Mouse (Mus musculus): ENCODE data around the gene Atp6v1g2.
A peak's percentile ranks its signal among the peaks of the same experiment; 100 is the strongest.

Atp6v1g2 gene

DNA sequence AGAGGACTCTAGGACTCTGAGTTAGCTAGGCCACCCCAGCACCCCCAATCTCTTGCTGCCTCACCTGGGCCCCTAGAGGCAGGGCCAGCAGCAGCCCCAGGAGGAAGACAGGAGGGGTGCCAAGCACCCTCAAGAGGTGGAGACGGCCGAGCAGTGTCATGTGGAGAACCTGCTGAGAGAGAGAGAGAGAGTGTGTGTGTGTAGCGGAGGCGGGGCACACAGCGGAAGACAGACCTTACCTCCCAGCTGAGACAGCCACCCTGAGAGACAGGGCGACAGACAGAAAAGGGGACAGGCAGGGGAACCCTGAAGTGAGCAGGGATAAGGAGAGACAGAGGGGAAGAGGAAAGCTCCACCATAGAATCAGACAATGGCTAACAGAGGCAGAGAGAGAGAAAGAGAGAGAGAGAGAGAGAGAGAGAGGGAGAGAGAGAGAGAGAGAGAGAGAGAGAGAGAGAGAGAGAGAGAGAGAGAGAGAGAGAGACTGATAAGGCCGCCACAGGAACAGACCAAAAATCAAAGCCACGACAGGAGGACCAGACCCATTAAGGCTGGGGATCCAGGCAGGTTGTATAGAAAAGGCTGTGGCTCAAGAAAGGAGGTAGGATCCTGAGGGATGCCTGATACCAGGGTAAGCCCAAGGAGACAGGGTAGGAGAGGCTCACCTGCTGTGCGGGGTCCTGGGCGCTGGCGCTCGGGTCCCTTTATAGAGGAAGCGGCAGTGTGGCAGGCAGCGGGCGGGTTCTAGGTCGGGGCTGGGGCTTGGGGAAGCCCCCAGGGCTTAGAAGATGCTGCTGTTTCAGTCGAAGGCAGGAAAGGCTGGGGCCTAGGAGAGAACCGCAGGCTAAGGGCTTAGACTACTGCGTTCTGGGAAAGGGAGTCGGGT is 28.7 kb upstream of the Atp6v1g2 start, which contains the start of gene Lta:
TSS of gene Lta (minus strand) at position 858 of the 886 bp plus-strand sequence.
- DNase-seq = no peak

DNA sequence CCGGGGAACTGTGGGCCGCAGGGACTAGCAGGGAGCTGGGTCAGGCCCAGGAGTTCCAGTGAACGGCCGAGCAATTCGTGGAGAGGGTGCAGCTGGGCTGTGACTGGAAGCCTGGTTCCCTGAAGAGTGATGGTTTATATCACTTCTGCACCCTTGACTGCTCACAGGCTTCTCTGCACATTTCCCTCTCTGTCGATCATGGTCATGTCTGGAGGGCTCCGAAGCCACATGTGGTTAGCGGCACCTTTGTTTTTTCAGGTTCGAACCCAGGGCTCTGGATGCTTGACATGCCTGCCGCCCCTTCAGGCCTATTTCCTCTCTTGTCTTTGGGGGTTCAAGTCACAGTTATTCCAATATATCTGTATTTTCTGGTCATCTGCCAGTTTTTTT is 28.1 kb upstream of the Atp6v1g2 start:
- DNase-seq = no peak

DNA sequence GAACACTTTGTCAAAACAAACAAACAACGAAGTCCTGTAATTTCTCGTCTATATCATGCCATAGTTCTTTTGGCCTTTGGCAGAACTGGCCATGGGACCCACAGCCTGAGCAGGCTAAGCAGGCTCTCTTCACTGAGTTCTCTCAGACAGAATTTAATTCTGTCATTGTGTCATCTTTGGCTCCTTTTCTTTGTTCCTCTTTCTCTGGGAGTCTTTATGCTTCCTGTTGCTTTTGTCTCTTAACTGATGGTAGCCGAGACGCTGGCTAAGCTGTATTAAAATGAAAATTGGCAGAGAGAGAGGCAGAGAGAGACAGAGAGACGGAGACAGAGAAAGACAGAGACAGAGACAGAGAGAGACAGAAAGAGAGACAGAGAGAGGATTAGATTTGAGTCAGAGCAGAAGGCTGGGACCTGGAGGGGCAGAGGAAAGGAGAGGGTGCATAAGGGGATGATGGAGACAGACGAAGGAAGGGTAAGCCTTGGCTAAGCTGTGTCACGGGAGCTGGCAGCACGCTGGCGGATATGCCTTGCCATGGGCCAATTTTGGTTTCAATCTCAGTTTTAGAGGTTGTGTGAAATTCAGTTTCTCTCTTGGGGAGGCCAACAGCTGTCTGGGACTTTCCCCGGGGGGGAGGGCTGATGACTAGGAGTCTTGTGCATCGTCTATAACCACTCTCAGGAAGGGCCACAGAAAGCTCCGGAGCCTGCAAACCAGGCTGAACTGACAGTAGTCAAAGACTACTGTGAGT is 23.5 kb upstream of the Atp6v1g2 start:
- DNase-seq = no peak

DNA sequence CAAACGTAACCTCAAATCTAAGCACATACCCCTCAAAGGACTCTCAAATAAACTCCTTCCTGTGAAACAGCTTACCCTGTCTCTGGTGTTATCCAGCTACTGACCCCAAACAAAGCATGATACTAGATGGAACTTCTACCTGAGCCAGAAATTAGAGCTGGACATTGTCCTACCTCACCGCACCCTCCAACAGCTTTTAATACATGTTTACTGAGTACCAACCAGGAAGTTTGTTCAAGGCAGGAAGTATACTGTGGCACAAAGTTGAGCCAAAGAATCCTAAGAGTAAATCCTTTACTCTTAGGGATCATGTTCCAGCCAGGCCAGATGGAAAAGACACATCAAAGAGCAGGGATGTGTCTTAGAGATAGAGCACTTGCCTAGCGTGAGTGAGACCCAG is 22.9 kb upstream of the Atp6v1g2 start:
- no peak for DNase-seq

DNA sequence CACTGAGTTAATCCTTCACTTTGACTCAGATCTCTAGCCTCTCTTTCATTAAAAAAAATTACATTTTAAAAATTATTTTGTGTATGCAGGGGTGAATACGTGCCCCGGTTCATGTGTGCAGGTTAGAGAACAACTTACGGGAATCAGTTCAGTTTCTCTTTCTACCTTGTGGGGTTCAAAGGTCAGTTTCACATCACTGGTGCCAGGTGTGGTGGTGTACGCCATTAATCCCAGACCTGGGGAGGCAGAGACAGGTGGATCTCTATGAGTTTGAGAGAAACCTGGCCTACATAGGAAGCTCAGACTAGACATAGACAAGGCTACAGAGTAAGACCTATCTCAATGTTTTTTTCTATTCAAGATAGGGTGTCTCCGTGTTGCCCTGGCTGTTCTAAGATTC is 20.4 kb upstream of the Atp6v1g2 start:
- no peak for DNase-seq

DNA sequence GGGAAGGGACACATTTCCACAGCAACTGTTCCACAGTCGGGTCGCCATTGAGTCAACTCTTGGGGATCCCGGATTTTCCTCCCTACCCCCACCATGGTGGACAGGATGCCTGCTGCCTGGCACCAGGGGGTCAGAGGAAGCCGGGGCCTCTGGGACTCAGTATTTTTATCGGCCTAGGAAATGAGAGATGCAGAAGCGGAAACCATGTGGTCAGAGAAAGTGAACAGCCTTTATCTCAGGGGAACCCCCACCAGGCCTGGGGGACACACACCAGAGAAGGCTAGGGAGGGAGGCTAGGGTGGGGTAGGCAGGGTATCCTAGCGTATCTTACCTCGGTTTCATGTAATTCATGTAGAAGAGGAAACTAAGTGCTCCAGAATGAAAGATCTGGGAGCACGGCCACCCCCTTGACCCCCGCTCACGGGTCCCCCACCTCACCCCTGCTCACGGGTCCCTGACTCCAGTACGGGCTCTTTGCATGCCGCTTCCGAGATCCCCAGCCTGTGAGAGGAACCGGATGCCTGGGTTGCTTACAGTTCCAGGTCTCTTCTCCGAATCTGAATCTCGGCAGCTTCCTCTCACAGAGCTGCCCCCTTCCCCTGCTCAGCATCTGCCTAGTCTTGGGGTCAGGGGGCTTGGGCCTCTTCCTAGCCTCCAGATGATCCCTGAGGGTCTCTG is 14.8 kb upstream of the Atp6v1g2 start:
- DNase-seq = peak; percentile 69

DNA sequence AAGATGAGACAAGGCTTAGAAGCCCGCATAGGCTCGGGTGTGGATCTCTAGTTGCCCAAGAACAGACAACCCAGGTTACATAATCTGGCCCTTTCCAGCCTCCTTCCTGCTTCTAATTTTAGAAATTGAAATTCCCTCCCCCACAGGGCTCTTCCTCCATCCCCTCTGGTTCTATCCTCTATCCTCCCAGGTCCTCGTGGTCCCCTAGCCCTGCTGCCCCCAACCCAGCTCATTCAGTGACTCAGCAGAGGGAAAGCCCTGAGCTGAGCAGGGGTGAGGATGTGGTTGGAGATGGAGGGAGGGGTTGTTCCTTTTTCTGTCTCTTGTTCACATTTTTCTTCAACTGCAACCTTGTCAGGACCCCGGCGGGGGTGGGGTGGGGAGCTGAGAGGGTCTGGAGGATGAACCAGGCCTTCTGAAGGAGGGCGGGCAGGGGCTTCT is 13.8 kb upstream of the Atp6v1g2 start:
- peak; percentile 48 for DNase-seq

DNA sequence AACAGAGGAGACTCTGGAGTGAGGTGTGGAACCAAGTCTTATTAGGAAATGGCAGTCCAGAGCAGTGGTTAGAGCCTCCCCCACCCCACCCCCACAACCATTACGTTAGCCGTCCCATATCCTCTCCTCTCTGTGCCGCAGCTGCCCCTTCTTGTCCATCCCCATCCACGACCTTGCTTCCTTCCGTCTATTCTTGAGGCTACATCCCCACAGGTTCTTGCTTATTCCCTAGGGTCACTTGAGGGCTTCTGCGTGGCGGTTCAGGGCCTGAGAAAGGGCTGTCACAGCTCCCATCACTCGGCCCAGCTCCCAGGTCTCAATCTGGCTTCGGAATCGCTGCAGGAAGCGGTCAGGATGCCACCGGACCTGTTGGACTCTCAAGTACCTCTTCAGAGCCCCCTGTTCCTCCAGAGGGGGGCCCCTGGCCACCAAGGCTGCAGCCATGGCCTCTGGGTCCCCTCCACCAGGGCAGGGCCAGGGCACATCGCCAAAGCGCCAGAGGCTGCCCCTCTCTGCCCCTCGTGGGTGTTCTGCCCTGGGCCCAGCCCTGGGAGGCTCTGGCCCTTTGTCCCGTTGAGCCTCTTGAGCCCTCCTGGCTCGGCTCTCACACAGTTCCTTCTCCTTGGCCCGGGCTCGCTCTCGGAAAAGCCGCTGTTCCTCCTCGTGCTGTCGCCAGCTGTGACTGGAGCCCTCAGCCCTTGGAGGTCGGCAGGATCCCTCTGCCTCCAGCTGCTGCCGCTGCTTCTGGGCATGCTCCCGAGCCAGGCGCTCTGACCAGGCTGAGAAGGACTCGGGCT is 13.1 kb upstream of the Atp6v1g2 start, which contains the start of gene Gm16181:
TSS of gene Gm16181 (plus strand) at position 679 of the 797 bp plus-strand sequence.
- peak; percentile 24 for DNase-seq

DNA sequence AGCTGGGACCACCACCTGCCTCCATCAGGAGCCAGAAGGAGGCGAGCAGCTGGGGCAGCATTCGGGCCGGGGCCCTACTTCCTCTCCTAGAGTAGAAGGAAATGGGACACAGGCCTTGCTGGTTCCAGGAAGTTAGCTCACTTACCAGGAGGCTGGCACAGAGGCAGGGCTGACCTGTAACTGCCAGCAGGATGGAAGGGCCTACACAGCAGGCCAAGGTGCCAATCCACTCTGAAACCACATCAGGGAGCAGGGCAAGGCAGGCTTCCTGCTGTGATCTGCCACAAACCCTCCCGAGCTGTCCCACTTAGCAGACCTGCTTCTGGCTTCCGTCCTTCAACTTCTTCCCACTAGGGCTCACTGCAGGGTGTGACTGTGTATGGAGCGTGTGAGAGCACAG is 11.2 kb upstream of the Atp6v1g2 start:
- DNase-seq = no peak

DNA sequence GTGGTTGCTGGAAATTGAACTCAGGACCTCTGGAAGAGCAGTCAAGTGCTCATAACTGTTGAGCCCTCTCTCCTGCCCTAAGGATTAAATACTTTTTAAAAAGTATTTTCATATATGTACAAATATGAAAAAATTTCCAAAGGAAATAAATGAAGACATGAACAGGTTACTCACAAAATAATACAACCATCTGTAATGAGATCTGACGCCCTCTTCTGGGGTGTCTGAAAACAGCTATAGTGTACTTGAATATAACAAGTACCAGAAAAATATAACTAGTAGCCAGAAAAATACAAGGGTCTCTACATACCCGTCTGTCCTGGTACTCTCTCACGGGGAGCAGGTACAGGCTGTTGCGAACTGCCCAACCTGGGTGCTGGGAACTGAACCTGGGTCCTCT is 8.8 kb upstream of the Atp6v1g2 start:
- no peak for DNase-seq

DNA sequence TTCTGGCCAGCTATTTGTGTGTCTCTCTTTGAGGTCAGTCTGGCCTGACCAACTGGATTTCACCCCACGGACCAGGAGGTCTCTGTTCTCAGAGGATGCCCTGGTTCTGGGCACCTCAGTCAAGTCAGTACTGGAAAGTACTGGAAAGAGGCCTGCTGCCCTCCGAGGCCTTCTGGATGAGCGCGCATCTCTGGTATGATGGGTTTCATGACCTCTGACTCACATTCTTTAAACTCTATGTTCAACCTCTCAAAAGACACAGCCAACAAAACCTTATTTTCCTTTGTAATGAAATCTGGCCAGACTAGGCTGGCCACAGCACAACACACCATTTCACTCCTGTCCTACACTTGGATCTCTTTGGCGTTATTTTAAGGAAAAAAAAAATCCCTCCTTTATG is 8.0 kb upstream of the Atp6v1g2 start:
- DNase-seq = no peak

DNA sequence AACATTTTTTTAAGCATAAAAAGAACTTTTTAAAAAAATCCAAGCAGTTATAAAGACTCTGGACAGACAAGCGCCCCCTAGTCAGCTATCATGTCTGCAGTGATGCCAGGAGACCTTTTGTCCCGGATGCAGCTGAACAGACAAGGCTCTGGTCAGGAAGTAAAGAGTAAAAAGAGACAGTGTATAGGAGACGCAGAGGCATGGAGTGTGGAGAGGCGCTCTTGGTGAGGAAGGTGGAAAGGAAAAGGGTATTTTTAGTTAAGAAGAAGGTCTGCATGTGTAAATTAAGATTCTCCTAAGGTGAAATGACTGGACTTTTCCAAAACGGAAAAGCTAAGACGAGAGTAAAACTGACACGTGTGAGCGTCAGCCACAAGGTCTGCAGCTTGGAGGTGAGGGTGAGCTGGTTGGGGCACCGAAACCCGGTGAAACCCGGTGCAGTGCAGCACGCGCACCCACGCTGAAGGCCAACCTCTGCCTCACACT is 6.9 kb upstream of the Atp6v1g2 start:
- DNase-seq = no peak

DNA sequence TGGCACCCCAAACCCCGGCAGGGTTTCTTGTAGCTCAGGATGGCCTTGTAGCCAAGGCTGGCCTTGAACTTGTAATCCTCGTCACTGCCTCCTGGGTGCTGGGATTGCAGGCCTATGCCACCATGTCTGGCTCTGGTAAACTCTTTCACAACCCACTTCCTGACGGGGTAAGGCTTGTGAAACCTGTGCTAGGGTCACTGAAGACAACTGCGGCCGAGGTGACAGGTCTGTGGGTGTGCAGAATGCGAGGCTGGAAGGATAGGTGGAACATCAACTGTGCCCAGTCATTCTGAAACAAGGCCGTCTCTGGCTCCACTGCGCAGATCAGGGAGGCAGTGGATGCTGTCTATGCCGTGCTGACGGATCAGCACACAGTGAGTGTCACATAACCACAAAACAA is 2.4 kb upstream of the Atp6v1g2 start:
- peak; percentile 14 for DNase-seq

DNA sequence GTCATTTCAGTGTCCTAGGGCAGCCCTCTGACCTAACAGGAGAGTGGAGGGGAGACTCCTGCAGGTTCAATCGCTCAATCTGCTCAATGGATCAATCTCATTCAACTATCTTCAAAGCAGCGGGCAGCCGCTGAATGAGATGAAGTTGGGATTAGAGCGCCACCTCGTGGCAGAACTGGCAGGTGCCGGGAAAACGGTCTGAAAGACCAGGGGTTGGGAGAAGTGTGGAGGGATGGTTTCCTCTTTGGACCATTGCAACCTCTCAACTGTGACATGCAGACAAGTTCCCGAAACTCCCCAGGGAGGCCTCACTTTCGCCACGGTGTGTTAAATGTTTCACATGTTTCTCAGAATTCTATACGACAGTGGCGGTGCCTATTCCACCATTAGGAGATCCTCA is 1.4 kb upstream of the Atp6v1g2 start:
- peak; percentile 86 for DNase-seq

DNA sequence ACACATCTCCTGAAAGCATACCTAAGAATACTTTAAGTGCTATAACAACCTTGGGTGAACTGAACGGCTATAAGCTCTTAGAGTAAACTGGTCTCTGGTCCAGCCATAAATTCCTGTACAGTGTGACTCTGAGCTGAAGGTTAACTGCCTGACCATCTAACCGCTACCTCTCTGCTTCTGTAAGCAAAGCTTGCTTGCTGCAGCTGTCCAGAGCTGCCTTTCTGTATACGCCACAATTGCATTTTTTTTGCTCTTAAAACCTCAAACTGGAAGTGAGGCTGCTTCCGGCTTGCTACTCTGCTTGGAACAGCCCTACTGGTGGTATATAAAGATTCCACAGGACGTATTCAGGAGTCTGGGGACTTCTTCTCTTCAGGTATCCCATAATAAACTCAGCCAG is 801 bp upstream of the Atp6v1g2 start:
- peak; percentile 31 for DNase-seq

DNA sequence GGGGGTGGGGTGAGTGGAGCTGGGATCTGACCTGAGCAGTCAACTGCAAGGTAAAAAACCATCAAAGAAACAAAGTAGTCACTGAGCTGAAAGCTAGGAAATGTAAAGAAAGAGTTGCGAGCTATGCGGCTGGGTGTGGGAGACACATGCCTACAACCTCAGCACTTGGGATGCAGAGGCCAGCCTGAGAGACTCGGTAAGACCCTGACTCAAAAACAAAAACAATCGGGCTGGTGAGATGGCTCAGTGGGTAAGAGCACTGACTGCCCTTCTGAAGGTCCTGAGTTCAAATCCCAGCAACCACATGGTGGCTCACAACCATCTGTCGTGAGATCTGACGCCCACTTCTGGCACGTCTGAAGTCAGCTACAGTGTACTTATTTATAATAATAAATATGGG is 630 bp downstream of the Atp6v1g2 start:
- peak; percentile 11 for DNase-seq

DNA sequence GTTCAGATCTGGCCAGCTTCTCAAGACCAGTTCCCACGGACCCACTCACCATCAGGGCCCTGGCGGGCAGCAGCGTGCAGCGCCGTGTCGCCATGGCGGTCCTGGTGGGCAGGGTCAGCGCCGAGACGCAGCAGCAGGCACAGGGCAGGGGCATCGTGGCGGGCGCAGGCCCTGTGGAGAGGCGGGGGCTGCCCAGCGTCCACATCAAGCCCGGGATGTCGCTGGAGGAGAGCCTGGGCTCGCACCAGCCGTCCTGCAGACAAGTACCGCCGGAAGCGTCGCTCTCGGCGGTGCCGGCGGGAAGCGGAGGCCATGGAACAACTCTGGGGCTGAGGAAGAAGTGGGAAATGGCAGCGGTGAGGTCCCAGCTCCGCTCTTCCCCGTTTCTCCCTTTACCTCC is 1.4 kb downstream of the Atp6v1g2 start:
- peak; percentile 41 for DNase-seq

DNA sequence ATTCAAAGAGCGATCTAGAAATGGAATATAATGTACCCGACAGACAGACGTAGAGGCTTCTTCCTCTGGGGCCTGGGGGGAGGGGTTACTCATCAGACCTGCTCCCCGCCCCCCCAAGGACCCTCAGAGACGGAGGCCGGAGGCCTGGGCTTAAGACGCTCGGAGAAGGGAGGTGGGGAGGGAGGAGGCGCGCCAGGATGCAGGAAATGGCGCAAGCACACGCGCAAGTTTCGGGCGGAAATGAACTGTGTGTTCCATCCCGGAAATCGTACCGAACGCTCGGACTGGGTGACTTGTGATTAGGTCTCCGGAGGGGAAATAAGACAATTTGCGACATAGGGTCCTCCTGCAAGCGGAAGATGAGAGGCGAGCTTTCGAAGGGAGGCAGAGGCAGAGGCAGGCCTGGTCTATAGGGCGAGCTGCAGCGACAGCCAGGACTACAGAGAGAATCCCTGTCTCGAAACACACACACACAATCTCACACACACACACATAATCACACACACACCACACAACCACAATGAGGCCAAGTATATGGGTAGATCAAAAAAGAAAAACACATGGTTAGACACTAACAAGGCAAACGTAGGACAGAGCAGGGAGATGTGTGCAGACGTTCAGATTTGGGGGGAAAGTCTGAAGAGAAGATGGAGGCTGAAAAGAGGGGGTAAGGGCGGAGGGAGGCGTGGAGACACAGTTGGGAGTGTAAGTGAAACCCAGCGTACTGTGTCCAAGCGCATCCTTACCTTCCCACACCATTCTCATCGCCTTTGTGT is 2.3 kb downstream of the Atp6v1g2 start, which contains the start of gene Nfkbil1:
TSS of gene Nfkbil1 (minus strand) at position 179 of the 776 bp plus-strand sequence.
- DNase-seq = peak; percentile 95

DNA sequence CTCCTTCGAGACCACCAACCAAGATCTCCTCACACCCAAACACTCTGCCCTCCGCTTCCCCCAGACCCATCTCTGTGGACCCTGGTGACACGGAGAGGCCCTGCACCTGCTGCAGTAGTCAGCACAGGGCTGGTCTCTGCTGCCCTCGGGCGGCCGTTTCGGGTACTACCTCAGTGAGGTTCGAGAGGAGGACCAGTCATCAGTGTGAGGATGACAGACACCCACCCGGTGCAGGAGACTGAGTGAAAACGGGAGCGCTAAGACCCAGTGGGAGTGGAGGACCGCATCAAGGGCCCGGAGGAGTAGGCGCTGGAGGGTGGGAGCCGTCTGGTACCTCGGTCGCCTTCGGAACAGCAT is 2.9 kb downstream of the Atp6v1g2 start:
- peak; percentile 98 for DNase-seq

DNA sequence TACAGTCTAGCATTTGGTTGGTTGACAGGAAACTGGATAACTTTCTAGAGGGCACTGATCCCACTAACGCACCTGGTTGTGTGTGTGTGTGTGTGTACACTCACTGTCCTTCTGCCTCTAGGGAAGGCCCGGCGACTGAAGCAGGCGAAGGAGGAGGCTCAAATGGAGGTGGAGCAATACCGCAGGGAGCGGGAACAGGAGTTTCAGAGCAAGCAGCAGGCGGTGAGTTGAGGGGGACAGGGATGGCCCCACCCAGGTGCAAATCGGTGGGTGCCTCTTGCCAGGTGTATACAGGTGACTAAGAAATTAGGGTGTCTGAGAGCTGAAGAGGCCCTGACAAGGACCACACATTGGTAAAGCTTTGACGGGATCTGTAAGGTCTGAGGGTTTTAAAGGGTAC is 3.5 kb downstream of the Atp6v1g2 start:
- DNase-seq = no peak

DNA sequence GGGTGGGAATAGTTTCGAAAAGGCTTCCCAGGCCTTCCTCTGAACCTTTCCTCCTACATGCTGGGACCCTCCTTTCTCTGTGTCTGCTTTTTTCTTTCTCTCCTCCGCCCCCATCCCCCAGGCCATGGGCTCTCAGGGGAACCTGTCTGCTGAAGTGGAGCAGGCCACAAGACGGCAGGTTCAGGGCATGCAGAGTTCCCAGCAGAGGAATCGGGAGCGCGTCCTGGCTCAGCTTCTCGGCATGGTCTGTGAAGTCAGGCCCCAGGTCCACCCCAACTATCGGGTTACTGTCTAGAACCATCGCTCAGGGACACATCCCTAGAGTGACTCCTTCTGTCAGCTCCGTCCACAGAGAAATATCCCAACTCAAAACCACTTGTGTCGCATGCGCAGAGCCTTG is 4.0 kb downstream of the Atp6v1g2 start:
- DNase-seq = no peak

DNA sequence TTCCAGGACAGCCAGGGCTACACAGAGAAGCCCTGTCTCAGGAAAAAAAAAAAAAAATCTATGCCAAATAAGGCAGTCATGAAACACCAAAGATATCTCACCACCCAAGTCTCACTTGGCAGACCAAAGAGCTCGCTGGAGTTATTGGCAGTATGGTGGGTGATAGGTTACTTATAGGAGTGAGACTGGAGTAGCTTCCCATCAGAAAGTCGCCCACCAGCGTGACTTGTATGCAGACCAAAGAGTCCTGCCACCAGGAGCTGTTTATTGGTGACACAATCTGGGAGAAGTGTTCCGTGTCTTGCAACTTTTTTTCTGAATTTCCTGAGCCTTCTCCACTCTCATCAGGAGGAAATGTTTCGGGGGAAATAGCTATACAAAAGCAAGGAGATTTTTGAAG is 6.2 kb downstream of the Atp6v1g2 start:
- no peak for DNase-seq

Measured in kidney, adult 9 months (tissue).